Mouse (Mus musculus): ENCODE measurements around the gene Herc4.

- TF ChIP-seq POLR2A (IDR thresholded peaks at IDR 0.05; ENCODE audit: control insufficient read depth, extremely low read depth, insufficient read depth, low read length, poor library complexity) (no peak), CTCF (IDR thresholded peaks at IDR 0.05; ENCODE audit: borderline replicate concordance, control insufficient read depth, extremely low read depth, insufficient read depth, low read length, poor library complexity) (no peak)
Measured at GRCm38 (mm10) chr10:63230266-63230665, 13.3 kb upstream of the Herc4 start.

Data from thymus, adult 2 months (tissue).